Mouse (Mus musculus): ENCODE measurements at regions not wholly inside any gene's neighbourhood (a gene's known extent, or its start where the extent isn't known, plus 50 kb on each side); places are given as distances from the start of the nearest gene placed in this dataset.

- TF ChIP-seq CTCF (IDR thresholded peaks at IDR 0.05; ENCODE audit: extremely low read depth, insufficient read depth, insufficient read length, insufficient replicate concordance) (no peak), POLR2A (IDR thresholded peaks at IDR 0.05; ENCODE audit: low read depth, low read length) (no peak)
Measured at GRCm38 (mm10) chr15:85664432-85664828, 70.4 kb upstream of the Ppara start.

Data from spleen, adult 2 months (tissue).